Comparison of ENCODE assay signal across 7 mouse cellular contexts in genomic region chr19:52992880-52993440, GRCm38 (mm10). TPM values are rescaled to one million over a fixed set of nuclear protein-coding genes. Genes with fewer than 3 reads are reported as not detected.
A peak's percentile ranks its signal among the peaks of the same experiment; 100 is the strongest.
DNase-seq lines count a peak whose midpoint lies in the region; ATAC-seq and TF ChIP-seq lines count a peak whose summit lies in the region.

No protein-coding gene starts in this region.

- H3K4me3 ChIP-seq in hindbrain, embryonic 15.5 days: no peak overlapping the region
- H3K4me3 ChIP-seq in midbrain, embryonic 11.5 days (ENCODE audit: low read depth, low read length): no peak overlapping the region
- no peak overlapping the region for H3K4me3 ChIP-seq in stomach, postnatal 0 days (ENCODE audit: low read depth, low read length)

- 71% methylated on average over 11 of the region's 11 CpGs for WGBS in hindbrain, embryonic 15.5 days
- WGBS in midbrain, embryonic 11.5 days: 79% methylated on average over 11 of the region's 11 CpGs
- WGBS in stomach, postnatal 0 days: 69% methylated on average over 11 of the region's 11 CpGs

- no peak overlapping the region for H3K9ac ChIP-seq in hindbrain, embryonic 15.5 days
- no peak overlapping the region for H3K9ac ChIP-seq in midbrain, embryonic 11.5 days (ENCODE audit: low read length)
- H3K9ac ChIP-seq in stomach, postnatal 0 days (ENCODE audit: low read length): no peak overlapping the region

- no peak for TF ChIP-seq EP300 in stomach, postnatal 0 days (optimal IDR thresholded peaks at IDR 0.05)

- no peak overlapping the region for H3K27ac ChIP-seq in hindbrain, embryonic 15.5 days (replicated peaks)
- no peak overlapping the region for H3K27ac ChIP-seq in midbrain, embryonic 11.5 days (ENCODE audit: low read depth, low read length)
- H3K27ac ChIP-seq in stomach, postnatal 0 days (replicated peaks): no peak overlapping the region

- TF ChIP-seq CTCF in stomach, postnatal 0 days (IDR thresholded peaks at IDR 0.05; ENCODE audit: low read depth): peak; percentile 78

- DNase-seq in 3T3-L1 (ENCODE audit: low read depth, low spot score): peak; percentile 55
- DNase-seq in 416B (ENCODE audit: low read depth): peak; percentile 53
- DNase-seq in embryo, embryonic 11.5 days (ENCODE audit: low read depth, low spot score): peak; percentile 29
- DNase-seq in left cerebral cortex, adult 18-20 months (ENCODE audit: low spot score in 2 of 2): peak; percentile 61 to 67
- peak; percentile 89 for DNase-seq in midbrain, embryonic 11.5 days (ENCODE audit: low spot score, missing footprints)
- peak; percentile 40 for DNase-seq in stomach, postnatal 0 days (ENCODE audit: low spot score)

- no peak overlapping the region for H3K4me2 ChIP-seq in hindbrain, embryonic 15.5 days
- H3K4me2 ChIP-seq in midbrain, embryonic 11.5 days: no peak overlapping the region
- no peak overlapping the region for H3K4me2 ChIP-seq in stomach, postnatal 0 days (replicated peaks; ENCODE audit: low read depth)

- peaks cover 28% of the 10 kb centered on the region for H3K36me3 ChIP-seq in hindbrain, embryonic 15.5 days
- H3K36me3 ChIP-seq in midbrain, embryonic 11.5 days (ENCODE audit: control insufficient read depth, insufficient read depth, low read length): peaks cover 17% of the 10 kb centered on the region
- peaks cover 26% of the 10 kb centered on the region for H3K36me3 ChIP-seq in stomach, postnatal 0 days (ENCODE audit: control insufficient read depth, insufficient read depth, low read length)

- no peaks in the 10 kb centered on the region for H3K4me1 ChIP-seq in hindbrain, embryonic 15.5 days (replicated peaks)
- H3K4me1 ChIP-seq in midbrain, embryonic 11.5 days (ENCODE audit: control insufficient read depth, insufficient read depth, low read length): no peaks in the 10 kb centered on the region
- H3K4me1 ChIP-seq in stomach, postnatal 0 days (replicated peaks; ENCODE audit: control insufficient read depth, insufficient read depth): no peaks in the 10 kb centered on the region

- no peaks in the 10 kb centered on the region for H3K9me3 ChIP-seq in hindbrain, embryonic 15.5 days
- H3K9me3 ChIP-seq in midbrain, embryonic 11.5 days (ENCODE audit: control insufficient read depth, low read length): no peaks in the 10 kb centered on the region
- no peaks in the 10 kb centered on the region for H3K9me3 ChIP-seq in stomach, postnatal 0 days (ENCODE audit: control insufficient read depth, low read length)

- H3K27me3 ChIP-seq in hindbrain, embryonic 15.5 days: no peaks in the 10 kb centered on the region
- H3K27me3 ChIP-seq in midbrain, embryonic 11.5 days (ENCODE audit: control insufficient read depth, insufficient read depth, low read length): no peaks in the 10 kb centered on the region
- no peaks in the 10 kb centered on the region for H3K27me3 ChIP-seq in stomach, postnatal 0 days (ENCODE audit: control insufficient read depth, insufficient read depth, low read length)

- peak; percentile 77 for ATAC-seq in hindbrain, embryonic 15.5 days (ENCODE audit: low FRiP score, low read depth)
- ATAC-seq in midbrain, embryonic 11.5 days (ENCODE audit: low FRiP score): peak; percentile 69
- ATAC-seq in stomach, postnatal 0 days (ENCODE audit: low FRiP score, low TSS enrichment): peak; percentile 64

RNA-seq across cellular contexts. Expression of gene Xpnpep1, which starts 47.1 kb away (rescaled TPM):
- 114 and 121 TPM in 2 replicates for polyA plus RNA-seq in hindbrain, embryonic 15.5 days (2015; fragmentation: Nextera tagmentation; extraction: Ambion mirVana)
- 10 to 100 TPM; 60.4 to 65.1 TPM for total RNA-seq in left cerebral cortex, adult 18-20 months (2021)
- 148 and 150 TPM in 2 replicates for polyA plus RNA-seq in midbrain, embryonic 11.5 days (2014; fragmentation: Nextera tagmentation; extraction: Ambion mirVana)
- polyA plus RNA-seq in stomach, postnatal 0 days (2015; fragmentation: Nextera tagmentation; extraction: Ambion mirVana): 106 and 111 TPM in 2 replicates

Comparison
In these comparisons a context has a peak if more than half of its experiments do, and no peak if none do; other contexts are left out.
1. DNase-seq: peak in every context shown above with its lines; median percentile 89 in midbrain, embryonic 11.5 days; 64 in left cerebral cortex, adult 18-20 months; 55 in 3T3-L1; 53 in 416B; 40 in stomach, postnatal 0 days; 29 in embryo, embryonic 11.5 days.